Mouse (Mus musculus): ENCODE results near the gene Gnb3. TPM values are rescaled to one million over a fixed set of nuclear protein-coding genes. Genes with fewer than 3 reads are reported as not detected.

Gene Gnb3
- total and polyA plus RNA-seq, 3 experiments: 0.64 to 4.1 (median 2.2) TPM

DNA sequence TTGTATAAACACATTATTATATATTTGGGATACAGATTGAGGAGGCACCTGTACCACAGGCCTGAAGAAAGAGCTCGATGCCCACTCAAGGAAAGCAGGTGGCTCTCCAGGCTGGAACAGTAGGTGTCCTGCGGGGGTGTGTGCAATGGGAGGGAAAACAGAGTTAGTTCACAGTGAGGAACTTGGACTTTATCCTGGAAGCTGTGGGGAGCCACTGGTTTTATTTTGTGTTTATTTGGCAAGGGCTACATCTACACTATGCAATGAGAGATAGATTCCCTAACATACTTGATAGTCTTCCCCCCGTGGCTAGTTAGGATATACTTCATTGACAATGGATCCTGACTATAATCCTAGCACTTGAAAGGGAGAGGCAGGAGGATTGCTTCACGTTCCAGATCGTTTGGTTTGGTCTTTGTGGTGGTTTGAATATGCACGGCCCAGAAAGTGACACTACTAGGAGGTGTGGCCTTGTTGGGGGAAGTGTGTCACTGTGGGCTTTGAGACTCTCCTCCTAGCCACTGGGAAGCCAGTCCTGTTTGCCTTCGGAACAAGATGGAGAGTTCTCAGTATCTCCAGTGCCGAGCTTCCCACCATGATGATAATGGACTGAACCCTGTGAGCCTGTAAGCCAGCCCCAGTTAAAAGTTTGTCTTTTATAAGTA, 53.2 kb downstream of the Gnb3 start:
- in situ Hi-C loops (cut with MboI; ENCODE audit: low pct_ligation_motif_present, low pct_unique_long_range_greater_than_20kb, low sequenced_read_pairs): no loop called here

More for the DNA sequence above, 53.2 kb downstream of the Gnb3 start:
- Histone ChIP-seq H3K9ac (ENCODE audit: insufficient read depth, low read depth) (peak overlapping the region; percentile 53), H3K4me1 (ENCODE audit: control insufficient read depth in 1 of 2, insufficient read depth in 2 of 2) (peaks cover 7 to 22% of the 10 kb centered on the region in 2 experiments; a peak in 3 of 4 replicates), H3K27me3 (replicated peaks) (no peaks in the 10 kb centered on the region), H3K4me2 (ENCODE audit: insufficient read depth, low read depth, poor library complexity, severe bottlenecking) (no peak overlapping the region; the same call in 1 of the 2 replicates), H3K36me3 (replicated peaks in 1 of 2; ENCODE audit: control insufficient read depth in 1 of 2, insufficient read depth in 1 of 2, low read length in 1 of 2) (peaks cover 0 to 9% of the 10 kb centered on the region in 2 experiments), H3K9me3 (replicated peaks; ENCODE audit: low read length) (no peaks in the 10 kb centered on the region), H3K79me2 (replicated peaks; ENCODE audit: control insufficient read depth, extremely low read depth, insufficient read depth, poor library complexity, severe bottlenecking) (no peaks in the 10 kb centered on the region), H3K4me3 (replicated peaks in 1 of 3; ENCODE audit: low read depth in 2 of 3, low read length in 2 of 3, poor library complexity in 1 of 3) (peak overlapping the region in 2 of 3 experiments; percentile 42 to 50), H3K27ac (ENCODE audit: insufficient read depth, low read depth) (no peak overlapping the region)
- no peak for TF ChIP-seq SIN3A (IDR thresholded peaks at IDR 0.05; ENCODE audit: low read length)
- TF ChIP-seq JUND (conservative IDR thresholded peaks at IDR 0.05; ENCODE audit: low read depth, low read length): no peak
- TF ChIP-seq RCOR1 (conservative IDR thresholded peaks at IDR 0.05; ENCODE audit: low read depth, low read length): no peak
- TF ChIP-seq MAX (IDR thresholded peaks at IDR 0.05; ENCODE audit: low read length): no peak
- TF ChIP-seq ELF1 (IDR thresholded peaks at IDR 0.05; ENCODE audit: low read depth, low read length): peak; percentile 39; the same call in 1 of the 2 replicates
- TF ChIP-seq POLR2AphosphoS2 (IDR thresholded peaks at IDR 0.05; ENCODE audit: low read depth, low read length): no peak
- TF ChIP-seq IRF4 (IDR thresholded peaks at IDR 0.05; ENCODE audit: low read depth, low read length): no peak
- TF ChIP-seq NELFE (IDR thresholded peaks at IDR 0.05; ENCODE audit: low read depth, low read length): 0 out of 2 replicates have a peak, but pooled peaks have one; percentile 42
- TF ChIP-seq PAX5 (IDR thresholded peaks at IDR 0.05; ENCODE audit: low read length): no peak
- TF ChIP-seq ZC3H11A (IDR thresholded peaks at IDR 0.05; ENCODE audit: low read depth, low read length): no peak
- 0 out of 2 replicates have a peak, but pooled peaks have one; percentile 31 for TF ChIP-seq ZMIZ1 (IDR thresholded peaks at IDR 0.05; ENCODE audit: low read depth, low read length)
- no peak for TF ChIP-seq CHD1 (IDR thresholded peaks at IDR 0.05; ENCODE audit: low read depth, low read length)
- no peak for TF ChIP-seq CHD2 (IDR thresholded peaks at IDR 0.05; ENCODE audit: low read length)
- no peak for TF ChIP-seq ZNF384 (IDR thresholded peaks at IDR 0.05; ENCODE audit: low read depth, low read length)
- peak; percentile 75 for TF ChIP-seq POLR2A (IDR thresholded peaks at IDR 0.05; ENCODE audit: low read depth, low read length)
- TF ChIP-seq GABPA (IDR thresholded peaks at IDR 0.05; ENCODE audit: insufficient replicate concordance, low read depth, low read length): no peak
- TF ChIP-seq TBP (conservative IDR thresholded peaks at IDR 0.05; ENCODE audit: low read depth, low read length): peak; percentile 85
- TF ChIP-seq MXI1 (IDR thresholded peaks at IDR 0.05; ENCODE audit: low read depth, low read length): peak; percentile 55; the same call in 1 of the 2 replicates
- peak; percentile 41 for TF ChIP-seq BHLHE40 (IDR thresholded peaks at IDR 0.05; ENCODE audit: low read depth, low read length)
- TF ChIP-seq USF2 (conservative IDR thresholded peaks at IDR 0.05; ENCODE audit: low read depth, low read length): no peak
- TF ChIP-seq HCFC1 (IDR thresholded peaks at IDR 0.05; ENCODE audit: low read depth, low read length): no peak
- no peak for TF ChIP-seq KAT2A (IDR thresholded peaks at IDR 0.05; ENCODE audit: insufficient replicate concordance, low read length)
- no peak for TF ChIP-seq TCF12 (IDR thresholded peaks at IDR 0.05; ENCODE audit: low read depth, low read length)
- TF ChIP-seq RAD21 (IDR thresholded peaks at IDR 0.05; ENCODE audit: low read depth, low read length): no peak
- no peak for TF ChIP-seq ETS1 (conservative IDR thresholded peaks at IDR 0.05; ENCODE audit: low read depth, low read length)
- TF ChIP-seq USF1 (IDR thresholded peaks at IDR 0.05; ENCODE audit: low read depth, low read length): no peak
- TF ChIP-seq EP300 (IDR thresholded peaks at IDR 0.05; ENCODE audit: low read length): no peak
- peak; percentile 19; the same call in 1 of the 2 replicates for TF ChIP-seq MEF2A (IDR thresholded peaks at IDR 0.05; ENCODE audit: borderline replicate concordance, low read depth, low read length)
- TF ChIP-seq ZKSCAN1 (IDR thresholded peaks at IDR 0.05; ENCODE audit: borderline replicate concordance, low read depth, low read length): no peak
- no peak for TF ChIP-seq MAFK (IDR thresholded peaks at IDR 0.05; ENCODE audit: insufficient replicate concordance, low read length)
- no peak for TF ChIP-seq E2F4 (IDR thresholded peaks at IDR 0.05; ENCODE audit: insufficient replicate concordance, low read depth, low read length)
- TF ChIP-seq NRF1 (IDR thresholded peaks at IDR 0.05; ENCODE audit: low read depth, low read length): no peak
- no peak for TF ChIP-seq CTCF (conservative IDR thresholded peaks at IDR 0.05 in 1 of 2, IDR thresholded peaks at IDR 0.05 in 1 of 2; ENCODE audit: low read depth in 2 of 2, low read length in 2 of 2)
- DNase-seq (ENCODE audit: extremely low read depth): peak; percentile 76
- dilution Hi-C loops (cut with MboI; ENCODE audit: extremely low pct_ligation_motif_present, extremely low pct_unique_long_range_greater_than_20kb, low sequenced_read_pairs): no loop called here

Measured in CH12.LX (cell line).